Mouse (Mus musculus) MEL-GATA-1-ER (cell line): ENCODE data around the gene Pcgf5.

Experiments
- DNase-seq: peaks from one replicate; pipeline ENCODE4 v3.0.0-alpha.2; 2012; ENCODE audit warnings: low read depth; ENCODE audit errors: extremely low read depth

The Pcgf5 gene

DNA sequence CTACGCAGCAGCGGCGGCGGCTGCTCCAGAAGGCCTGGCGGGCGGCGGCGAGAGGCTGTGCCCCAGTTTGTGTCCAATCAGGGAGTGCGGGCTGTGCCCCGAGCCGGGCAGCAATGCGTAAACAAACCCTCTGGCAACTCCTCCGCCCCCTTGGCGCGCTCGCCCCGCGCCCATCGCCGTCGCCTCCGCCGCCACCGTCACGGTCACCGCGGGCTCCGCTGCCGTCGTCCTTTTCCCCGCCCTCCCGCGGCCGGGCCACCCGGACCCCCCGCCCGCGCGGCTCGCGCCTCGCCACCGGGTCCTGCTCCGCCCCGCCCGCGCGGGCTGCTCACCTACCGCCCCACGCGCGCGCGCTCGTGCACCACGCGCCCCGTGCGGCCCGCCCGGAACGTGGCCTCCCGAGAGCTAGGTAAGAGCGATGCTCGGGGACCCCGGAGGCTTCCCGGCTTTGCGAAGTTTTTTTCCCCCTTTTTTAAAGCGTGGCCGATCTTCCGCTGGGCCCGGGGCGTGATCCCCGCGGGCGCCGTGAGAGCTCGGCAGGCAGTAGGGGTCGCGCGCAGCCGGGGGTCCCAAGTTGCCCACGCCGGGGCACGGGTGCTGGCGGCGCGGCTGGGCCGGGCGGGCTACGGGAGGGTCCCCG is at the start of gene Pcgf5:
TSS of gene Pcgf5 (plus strand) at position 149 of the 640 bp plus-strand sequence.
- DNase-seq, result no peak

DNA sequence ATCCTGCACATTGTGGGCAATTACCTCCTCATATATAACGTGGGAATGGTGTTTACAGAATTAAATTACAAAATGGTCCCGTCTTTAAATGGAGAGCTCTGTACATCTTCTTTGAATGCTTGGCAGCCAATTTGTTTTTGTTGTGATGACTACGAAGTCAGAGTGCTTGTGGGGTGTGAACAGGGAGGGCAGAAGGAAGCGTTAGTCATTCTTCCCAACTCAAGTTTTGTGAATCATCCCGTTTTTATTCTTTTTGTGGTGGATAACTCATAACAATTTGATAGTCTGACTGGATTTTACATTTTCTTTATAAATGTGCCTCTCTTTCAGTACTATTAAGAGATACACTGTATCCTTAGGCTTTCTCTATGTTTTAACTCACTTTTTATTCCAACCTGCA is 42.6 kb upstream of the Pcgf5 start:
- no peak for DNase-seq

DNA sequence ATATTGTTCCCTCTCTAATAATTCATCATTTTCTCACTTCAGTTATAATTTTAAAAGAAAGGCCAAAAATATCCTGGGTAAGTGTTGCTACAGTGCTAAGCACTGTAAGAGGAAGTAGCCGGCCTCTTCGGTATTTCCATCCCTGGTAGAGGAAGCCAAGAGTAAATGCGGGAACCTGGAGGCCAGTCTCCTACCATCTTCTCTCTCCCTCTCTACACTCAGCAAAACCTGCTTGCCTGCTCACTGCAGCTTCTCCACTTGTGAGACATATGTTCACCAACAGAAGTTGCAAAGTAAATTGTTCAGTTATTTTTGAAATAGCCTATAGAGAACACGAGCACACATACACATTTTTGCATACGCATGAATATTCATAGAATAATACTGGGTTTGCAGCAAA is 34.1 kb upstream of the Pcgf5 start:
- no peak for DNase-seq

DNA sequence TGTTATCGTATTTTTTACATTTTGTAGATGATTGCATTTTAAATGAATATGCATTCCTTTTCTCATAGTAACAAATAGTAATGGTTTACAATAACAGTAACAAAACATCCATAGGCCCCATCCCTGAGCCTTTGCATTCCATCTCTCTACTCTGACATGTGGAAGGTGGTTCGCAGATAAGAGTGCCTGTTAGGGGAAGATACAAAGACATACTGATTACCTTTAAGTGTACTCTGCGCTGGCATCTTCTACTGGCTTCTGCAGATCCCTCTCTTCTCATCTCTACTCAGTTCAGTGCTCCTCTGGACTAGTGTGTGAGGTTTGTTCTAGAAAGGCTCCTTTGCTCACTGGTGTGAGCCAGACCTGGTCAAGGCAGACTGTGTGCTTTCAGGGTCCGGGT is 28.4 kb upstream of the Pcgf5 start:
- no peak for DNase-seq

DNA sequence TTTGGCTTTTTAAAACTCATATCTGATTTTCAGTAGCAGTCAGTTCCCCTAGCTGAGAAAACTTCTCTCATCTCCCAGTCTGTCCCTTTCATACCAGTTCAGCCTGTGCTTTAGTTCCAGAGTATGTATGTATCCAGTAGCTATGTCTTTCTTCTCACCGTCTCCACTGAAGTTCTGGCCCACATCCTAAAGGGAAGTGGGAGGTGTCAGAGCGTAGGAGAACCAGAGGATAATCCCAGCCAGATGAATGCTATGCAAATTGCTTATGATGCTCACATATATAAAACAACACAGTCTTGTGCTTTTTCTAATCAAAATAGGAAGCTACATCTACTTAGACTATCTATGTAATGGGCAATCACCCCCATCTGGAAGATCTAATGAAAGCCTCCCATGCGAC is 27.0 kb upstream of the Pcgf5 start:
- no peak for DNase-seq

DNA sequence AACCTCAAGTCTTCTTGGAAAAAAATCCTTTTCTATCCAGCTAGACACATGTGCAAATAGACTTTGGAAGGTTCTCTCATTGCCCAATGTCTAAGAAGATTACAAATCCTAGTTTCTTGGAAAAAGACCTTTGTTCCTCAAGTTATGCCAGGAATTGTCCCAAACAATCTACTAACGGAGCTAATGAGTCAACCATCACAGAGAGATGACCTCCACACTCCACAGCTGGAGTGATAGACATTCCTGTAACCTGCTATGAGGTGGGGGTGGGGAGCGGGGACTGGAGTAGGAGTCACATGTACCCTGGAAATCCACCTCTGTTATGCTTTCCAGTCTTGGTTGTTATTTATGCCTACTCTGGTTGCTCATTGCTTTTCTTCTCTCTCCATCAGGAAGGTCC is 24.8 kb upstream of the Pcgf5 start:
- DNase-seq, result no peak

DNA sequence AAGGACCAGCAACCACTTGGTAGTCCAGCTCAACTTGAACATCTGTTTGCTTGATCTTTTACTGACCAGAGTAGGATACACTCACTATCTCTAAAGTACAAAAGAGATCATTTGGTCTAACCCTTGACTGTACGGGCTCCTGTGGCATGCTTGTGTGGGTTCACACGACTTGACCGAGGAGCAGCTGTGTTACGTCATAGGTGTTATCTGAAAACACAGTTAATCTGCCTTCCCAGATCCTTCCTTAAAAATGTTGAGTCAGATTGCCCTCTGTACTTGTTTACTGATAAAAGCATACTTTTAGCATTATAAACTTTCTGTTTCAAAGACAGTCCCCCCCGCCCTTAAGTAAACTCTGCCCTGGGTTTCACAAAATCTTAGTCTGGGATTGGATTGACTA is 19.4 kb upstream of the Pcgf5 start:
- DNase-seq, result no peak

DNA sequence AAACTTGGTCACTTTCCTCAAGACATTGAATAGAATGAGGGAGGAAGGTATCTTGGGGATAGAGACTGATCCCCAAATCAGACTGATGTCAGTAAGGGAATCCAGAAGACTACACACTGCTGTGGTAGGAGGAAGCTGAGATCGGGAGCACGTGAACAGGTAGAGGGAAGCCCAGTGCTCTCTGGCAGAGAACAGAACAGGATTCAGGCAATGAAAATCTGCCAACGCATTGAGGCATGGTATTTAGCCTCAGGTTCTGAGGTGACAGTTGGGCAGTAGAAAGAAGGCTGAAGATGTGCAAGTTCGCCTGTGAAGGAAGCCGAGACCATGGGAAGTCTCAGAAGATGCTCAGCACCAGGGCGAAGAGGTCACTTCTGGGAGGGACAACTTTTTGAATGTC is 733 bp upstream of the Pcgf5 start:
- DNase-seq, result no peak

DNA sequence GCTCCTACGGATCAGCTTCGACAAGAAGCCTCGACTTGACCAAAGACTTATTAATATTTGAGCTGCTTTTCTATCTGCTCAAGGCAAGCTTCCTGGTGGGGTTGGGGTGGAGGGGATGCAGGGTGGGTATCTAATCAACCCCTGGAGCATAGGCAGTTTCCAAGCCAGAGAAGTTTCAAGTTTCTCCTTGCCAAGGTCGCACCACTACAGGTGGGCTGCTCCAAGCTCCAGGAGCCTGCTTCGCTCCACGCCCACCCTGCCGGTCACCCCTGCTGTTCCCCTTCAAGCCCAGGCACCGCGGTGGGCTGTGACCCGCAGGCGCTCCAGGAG is 313 bp upstream of the Pcgf5 start:
- no peak for DNase-seq

DNA sequence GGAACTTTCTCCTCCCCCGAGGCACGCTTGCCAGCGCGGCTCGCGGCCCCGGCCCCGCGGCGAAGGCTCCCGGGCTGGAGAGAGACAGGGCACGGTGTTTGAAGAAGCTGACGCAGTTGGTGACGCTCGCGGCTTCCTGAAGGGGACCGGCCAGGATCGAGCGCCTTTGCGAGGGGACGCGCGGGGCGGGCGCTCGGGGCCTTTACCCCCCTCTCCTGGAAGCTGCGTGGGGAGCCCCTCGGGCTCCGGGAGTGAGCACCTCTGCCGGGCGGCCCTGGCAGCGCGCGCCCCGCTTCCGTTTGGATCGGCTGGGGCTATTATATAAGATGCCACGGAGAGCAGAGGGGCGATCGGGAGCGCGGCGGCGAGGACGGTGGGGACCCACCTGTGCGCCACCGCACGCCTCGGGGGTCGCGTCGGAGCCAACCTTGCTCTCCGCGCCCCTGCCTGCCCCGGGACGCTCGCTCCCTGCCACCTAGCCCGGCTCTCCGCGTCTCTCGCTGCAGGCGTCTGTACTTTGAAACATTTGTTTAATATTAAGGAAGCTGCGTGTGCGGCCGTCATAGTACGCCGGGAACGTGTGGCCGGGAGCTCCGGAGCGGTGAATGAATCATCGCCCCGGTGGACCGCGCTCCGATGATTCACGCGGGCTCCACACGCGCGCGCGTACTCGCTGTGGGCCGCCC is 835 bp downstream of the Pcgf5 start:
- no peak for DNase-seq

DNA sequence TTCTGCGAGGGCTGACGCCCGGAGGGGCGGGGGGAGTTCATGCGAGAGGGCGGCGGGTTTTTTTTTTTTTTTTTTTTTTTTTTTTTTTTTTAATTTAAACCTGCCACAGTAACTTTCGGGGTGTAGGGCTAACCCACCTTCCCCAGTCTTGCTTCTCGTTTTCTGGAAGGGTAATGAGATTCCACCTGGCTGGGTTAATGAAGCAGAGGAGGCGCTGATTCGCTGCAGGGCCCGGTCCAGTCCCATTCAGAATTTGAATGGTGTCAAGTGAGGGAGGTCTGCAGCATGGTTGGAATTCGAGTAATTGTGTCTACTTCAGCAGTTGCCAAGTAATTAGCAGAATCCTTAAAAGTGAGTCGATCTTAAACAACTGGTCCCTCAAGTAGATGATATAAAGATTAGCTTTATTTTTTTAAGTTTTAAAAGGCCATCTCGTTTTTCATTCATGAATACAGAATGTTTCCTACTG is 1.4 kb downstream of the Pcgf5 start:
- no peak for DNase-seq

DNA sequence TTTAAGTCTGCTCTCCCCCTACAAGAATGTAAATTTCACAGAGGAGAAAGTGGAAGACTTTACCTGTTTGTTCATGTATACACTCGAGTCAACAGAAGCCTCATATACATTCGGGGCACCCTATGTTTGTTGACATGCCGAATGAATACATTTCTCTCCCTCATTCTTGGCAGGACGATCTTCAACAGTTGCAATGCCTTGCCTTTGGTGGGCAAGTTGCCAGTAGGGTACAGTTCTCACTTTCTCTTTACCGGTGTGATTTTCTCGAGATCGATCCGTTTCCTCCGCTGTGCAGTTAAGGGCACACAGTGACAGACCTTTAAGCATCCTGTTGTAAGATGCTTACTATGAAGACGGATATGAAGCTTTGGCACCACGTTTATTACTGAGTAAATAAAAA is 2.1 kb downstream of the Pcgf5 start:
- no peak for DNase-seq

DNA sequence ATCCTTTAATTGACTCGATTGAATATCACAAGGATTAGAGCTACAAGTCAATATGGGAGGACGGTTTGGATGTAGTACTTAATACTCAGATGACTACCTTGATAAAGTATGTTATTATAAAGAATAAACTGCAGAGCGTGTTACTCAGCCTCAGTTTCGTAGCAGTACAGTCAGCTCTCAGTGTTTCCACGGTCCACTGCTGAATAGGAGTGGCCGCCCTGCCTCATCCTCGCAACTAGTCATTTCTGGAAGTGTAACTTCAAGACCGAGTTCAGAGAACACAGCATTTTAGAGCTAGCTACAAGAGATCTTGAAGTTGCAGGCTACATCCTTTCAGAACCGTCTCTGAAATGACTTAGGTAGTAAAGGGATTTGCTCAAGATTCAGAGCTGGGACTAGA is 2.8 kb downstream of the Pcgf5 start:
- no peak for DNase-seq

DNA sequence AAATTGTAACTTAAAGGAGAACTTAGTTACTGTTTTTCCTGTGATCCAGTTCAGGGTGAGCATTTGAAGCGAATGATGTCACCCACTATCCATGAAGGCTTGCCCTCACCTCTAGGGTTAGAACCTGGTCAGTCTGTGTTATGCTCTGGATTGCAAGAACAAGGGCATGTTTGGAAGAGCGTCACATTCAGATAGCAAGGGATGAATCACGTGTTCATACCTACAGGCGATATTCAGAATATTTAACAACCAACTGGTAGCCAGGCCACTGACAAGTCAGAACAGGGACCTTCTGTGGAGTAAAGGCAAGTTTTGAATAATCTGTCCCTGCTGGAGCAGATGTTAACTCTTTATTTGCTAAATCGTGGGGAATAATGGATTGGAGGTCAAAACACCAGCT is 14.4 kb downstream of the Pcgf5 start:
- DNase-seq, result no peak

DNA sequence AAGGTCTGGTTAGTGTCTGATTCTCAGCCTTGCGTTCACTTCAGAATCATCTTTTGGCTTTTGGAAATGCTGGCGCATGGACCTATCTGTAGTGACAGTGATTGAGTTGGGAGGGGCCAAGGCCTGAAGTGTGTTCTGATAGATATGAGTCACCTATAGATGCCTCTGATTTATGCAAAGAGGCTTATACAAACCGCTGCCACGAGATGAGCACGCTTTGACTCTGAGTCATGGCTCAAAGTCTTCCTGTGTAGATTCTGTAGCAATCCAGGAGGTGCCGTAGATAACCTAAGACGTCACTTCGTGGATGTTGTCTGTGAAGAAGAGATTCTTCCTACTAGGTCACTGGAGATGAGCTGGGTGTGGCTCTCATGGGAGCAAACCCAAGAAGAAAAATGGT is 16.6 kb downstream of the Pcgf5 start:
- no peak for DNase-seq

DNA sequence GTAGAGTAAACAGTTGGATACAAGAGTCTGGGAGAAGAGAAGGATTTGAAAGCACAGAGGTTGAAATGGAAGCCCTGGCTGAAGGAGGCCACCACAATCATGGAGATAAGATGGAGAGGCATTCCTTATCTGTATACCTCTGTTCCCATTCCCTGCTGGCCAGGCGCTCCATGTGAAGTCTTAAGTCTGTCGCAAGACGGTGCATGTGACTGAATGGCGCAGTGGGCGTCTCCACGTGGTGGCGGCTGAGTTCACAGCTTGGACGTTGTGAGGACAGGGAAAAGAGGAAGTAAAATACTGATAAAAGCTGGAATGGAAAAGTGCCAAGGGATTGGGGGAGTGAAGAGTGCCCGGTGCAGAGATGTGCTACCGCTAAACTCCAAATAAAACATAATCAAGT is 23.4 kb downstream of the Pcgf5 start:
- DNase-seq, result no peak

DNA sequence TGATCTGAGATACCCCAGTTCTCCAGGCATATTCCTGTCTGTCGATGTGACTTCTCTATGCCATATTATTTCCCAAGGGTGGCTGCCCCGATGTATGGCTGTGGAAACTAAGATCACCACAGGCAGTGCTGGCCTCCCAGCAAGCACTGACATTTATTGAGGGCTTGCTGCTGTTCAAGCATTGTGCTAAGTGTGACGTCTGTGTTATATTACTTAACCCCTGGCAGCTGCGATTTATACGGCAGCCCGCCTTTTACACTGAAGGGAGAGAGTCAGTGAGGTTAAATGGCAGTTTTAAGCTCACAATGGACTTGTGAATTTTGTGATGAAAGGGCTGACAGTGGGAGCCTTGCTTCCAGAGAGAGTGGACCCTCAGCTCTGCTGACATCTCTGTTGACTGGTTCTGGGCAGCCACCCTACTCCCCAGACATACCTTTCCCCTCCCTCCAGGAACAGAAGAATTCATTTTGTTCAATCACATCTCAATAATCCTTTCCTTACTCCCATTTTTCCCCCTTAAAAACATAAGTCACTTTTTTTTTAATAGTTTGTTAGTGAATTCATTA is 25.0 kb downstream of the Pcgf5 start:
- DNase-seq, result no peak

DNA sequence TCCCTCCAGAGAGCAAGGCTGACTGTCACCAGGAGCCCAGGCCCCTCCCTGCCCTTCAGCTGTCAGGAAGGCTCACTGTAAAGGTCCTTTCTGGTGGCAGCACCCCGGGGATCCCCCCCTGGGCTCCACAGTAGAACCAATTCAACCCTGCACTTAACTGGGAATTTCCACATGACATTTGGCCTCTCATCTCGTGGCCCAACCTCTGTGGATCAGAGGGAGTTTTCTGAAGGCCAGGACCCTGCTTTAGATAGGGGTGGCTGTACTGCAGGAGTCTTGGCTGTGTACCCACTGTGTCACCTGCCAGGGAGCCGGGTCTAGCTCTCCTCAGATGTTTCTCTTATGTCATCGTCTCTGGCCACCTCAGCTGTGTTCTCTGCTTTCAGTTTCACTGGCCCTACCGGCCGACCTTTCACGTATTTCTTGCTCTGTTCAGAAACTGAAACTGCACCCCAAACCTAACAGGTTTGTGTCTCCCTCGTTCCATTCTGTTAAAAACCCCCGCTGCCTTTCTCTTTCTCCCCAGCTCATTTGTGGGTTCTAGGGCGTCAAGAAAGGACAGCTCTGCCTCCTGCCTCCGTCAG is 27.2 kb downstream of the Pcgf5 start:
- DNase-seq, result no peak

DNA sequence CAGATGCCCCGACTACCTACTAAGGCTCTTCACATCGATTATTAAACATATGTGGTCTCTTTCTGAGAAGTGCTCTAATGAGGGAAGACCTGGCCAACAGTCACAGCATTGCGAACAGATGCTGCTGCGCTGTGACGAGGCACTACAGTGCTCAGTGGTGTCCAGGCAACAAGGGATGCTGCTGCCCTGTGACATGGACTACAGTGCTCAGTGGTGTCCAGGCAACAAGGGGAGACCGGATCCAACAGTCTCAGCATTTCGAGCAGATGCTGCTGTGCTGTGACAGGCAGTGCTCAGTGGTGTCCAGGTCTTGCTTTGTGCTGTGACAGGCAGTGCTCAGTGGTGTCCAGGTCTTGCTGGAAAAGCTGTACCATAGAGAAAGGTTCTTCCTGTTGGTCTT is 29.6 kb downstream of the Pcgf5 start:
- DNase-seq, result no peak

DNA sequence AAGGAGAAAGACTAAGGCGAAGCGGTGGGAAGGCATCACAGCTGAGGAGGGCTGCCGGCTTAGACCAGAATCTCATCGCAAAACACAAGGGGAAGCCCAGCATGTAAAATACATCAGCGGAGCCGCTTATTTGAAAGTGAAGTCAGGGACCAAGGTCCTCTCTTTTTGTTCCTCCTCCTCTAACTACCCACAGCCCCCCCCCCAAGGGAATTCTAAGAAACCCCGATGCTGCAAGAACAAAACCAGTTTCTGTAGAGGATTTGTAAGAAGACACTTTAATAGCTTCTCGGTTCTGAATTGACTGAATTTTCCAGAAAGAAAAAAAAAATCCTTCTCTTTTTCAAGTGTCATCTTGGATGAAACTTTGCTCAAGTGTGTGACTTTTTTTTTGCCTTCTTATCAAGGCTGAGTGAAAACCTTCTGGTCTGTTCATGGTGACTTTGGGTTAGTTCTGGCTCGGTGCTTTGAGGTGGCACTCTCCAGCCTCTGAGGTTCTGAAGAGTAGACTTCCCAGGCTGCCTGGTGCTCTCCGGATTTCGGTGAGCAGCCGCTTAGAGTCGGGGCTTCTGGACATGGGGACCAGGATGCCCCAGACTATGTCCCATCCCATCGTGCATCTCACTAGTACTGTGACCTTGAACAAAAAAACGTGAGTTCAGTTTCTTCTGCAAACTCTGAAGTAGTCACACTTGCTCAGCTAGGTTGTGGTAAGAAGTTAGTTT is 30.6 kb downstream of the Pcgf5 start:
- DNase-seq, result no peak

DNA sequence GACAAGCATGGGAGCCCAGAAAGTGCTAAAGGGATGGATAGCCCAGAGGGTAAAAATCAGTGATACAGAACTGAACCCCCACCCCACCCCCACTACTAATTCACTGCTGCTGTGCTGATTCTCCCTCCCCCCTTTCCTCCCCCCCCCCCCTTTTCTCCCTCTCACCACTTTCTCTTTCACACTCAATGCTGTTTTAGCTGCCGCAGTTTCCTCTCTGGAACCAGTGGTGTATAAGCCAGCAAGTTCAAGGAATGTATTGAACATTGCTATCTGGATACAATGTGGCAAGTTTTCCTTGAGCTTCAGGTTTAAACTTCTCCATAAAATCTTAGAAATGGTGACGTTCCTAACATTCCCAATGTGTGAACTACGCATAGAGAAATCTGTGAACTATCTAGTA is 34.8 kb downstream of the Pcgf5 start:
- no peak for DNase-seq

DNA sequence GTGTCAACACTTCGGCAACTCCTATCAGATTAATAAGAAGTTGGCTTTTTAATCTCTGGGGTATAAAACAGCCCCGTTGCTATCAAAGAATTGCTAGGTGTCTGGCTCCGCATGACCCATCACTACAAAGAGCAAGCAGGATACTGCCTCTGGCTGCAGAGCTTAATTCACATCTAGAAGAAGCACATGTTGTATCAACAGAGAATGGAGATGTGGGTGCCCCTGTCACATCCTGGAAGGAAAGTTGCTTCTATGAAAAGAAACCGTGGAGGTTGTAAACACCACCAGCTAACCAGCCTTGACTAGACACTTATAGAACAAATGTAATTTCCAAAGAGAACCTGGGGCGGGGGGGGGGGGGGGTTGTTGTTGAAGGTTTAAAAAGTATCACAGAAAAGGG is 35.9 kb downstream of the Pcgf5 start:
- no peak for DNase-seq
